In the genomic region with DNA sequence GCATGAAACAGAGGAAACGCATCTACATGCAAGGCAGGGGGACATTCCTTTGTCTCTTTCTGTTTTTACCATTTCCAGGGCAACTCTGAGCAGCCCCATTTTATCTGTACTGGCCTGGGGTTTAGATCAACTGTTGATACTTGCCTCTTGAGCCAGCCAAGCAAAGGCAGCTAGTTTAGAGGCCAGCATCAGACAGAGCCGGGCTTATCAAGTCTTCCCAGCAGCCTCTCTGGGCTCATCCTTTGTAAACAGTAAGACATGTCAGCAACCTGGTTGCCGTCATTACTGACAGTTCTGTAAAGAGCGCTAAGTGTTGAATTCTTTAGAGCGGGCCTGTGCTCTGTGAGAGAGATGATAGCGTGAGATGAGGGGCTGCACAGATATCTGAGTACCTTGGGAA, we compare ENCODE assay signal across 19 mouse cellular contexts.
DNase-seq lines count a peak whose midpoint lies in the region; ATAC-seq lines count a peak whose summit lies in the region.
"Had no signal": no experiment of that assay in that cellular context is flagged by ENCODE, and none has a peak within 500 bp of the region (broad histone marks: within the 10 kb centered on the region; RNA-seq: fewer than 3 reads in every experiment).

No protein-coding gene starts in this region.

- H3K36me3 ChIP-seq in forebrain, embryonic 11.5 days (ENCODE audit: control insufficient read depth, insufficient read depth, low read length), result no peaks in the 10 kb centered on the region
- H3K36me3 ChIP-seq in forebrain, embryonic 12.5 days (replicated peaks), result no peaks in the 10 kb centered on the region
- no peaks in the 10 kb centered on the region for H3K36me3 ChIP-seq in midbrain, embryonic 16.5 days (ENCODE audit: control insufficient read depth, insufficient read depth, low read length)
- no peaks in the 10 kb centered on the region for H3K36me3 ChIP-seq in midbrain, embryonic 10.5 days
- H3K36me3 ChIP-seq in liver, embryonic 13.5 days, result no peaks in the 10 kb centered on the region
- H3K36me3 ChIP-seq: heart, embryonic 13.5 days; limb, embryonic 12.5 days; neural tube, embryonic 13.5 days had no signal

- ATAC-seq in forebrain, embryonic 11.5 days (replicated peaks; ENCODE audit: low FRiP score), result 0 out of 2 replicates have a peak, but pooled peaks have one; percentile 30
- ATAC-seq in forebrain, embryonic 12.5 days (ENCODE audit: low FRiP score), result no peak
- ATAC-seq in midbrain, embryonic 16.5 days, result peak; percentile 30; the same call in 1 of the 2 replicates
- peak; percentile 99 for ATAC-seq in liver, embryonic 13.5 days (ENCODE audit: low read depth)
- ATAC-seq: forebrain, embryonic 13.5 days had no signal

- no peak for DNase-seq in forebrain, embryonic 11.5 days (ENCODE audit: low spot score)
- DNase-seq in midbrain, embryonic 10.5 days (ENCODE audit: low spot score), result no peak
- peak; percentile 55 for DNase-seq in liver, embryonic 13.5 days
- no peak for DNase-seq in lung, postnatal 25 days (ENCODE audit: low spot score)
- no peak for DNase-seq in left cerebral cortex, adult 11 months (ENCODE audit: low spot score)
- no peak for DNase-seq in adrenal gland, adult 2 months
- DNase-seq: adrenal gland, postnatal 14 days; cerebellum, adult 2 months; gastrocnemius, postnatal 36 days; right cerebral cortex, postnatal 14 days; thymus, postnatal 25 days had no signal

- no peak overlapping the region for H3K4me2 ChIP-seq in forebrain, embryonic 11.5 days (ENCODE audit: low read depth, low read length, severe bottlenecking)
- no peak overlapping the region for H3K4me2 ChIP-seq in forebrain, embryonic 12.5 days
- no peak overlapping the region for H3K4me2 ChIP-seq in midbrain, embryonic 16.5 days (ENCODE audit: low read length)
- peak overlapping the region; percentile 40 for H3K4me2 ChIP-seq in liver, embryonic 13.5 days
- H3K4me2 ChIP-seq: forebrain, embryonic 13.5 days; heart, embryonic 13.5 days; limb, embryonic 12.5 days; neural tube, embryonic 13.5 days had no signal

- no peaks in the 10 kb centered on the region for H3K9me3 ChIP-seq in forebrain, embryonic 11.5 days (ENCODE audit: control insufficient read depth, low read length)
- H3K9me3 ChIP-seq in forebrain, embryonic 12.5 days, result no peaks in the 10 kb centered on the region
- no peaks in the 10 kb centered on the region for H3K9me3 ChIP-seq in midbrain, embryonic 16.5 days (replicated peaks; ENCODE audit: control insufficient read depth, low read length, poor library complexity, severe bottlenecking)
- no peaks in the 10 kb centered on the region for H3K9me3 ChIP-seq in midbrain, embryonic 10.5 days (replicated peaks)
- no peaks in the 10 kb centered on the region for H3K9me3 ChIP-seq in liver, embryonic 13.5 days (replicated peaks)
- H3K9me3 ChIP-seq: forebrain, embryonic 13.5 days; heart, embryonic 13.5 days; limb, embryonic 12.5 days; megakaryocyte, embryonic 14.5 days; neural tube, embryonic 13.5 days had no signal

- WGBS in forebrain, embryonic 11.5 days, result 80% methylated on average over 6 of the region's 6 CpGs
- WGBS in forebrain, embryonic 12.5 days, result 79% methylated on average over 6 of the region's 6 CpGs
- WGBS in midbrain, embryonic 16.5 days, result 59% methylated on average over 6 of the region's 6 CpGs
- WGBS in midbrain, embryonic 10.5 days, result 77% methylated on average over 6 of the region's 6 CpGs
- WGBS in liver, embryonic 13.5 days (ENCODE audit: insufficient replicate concordance), result 14% methylated on average over 6 of the region's 6 CpGs

- H3K27me3 ChIP-seq in forebrain, embryonic 11.5 days (ENCODE audit: control insufficient read depth, insufficient read depth, low read length), result no peaks in the 10 kb centered on the region
- no peaks in the 10 kb centered on the region for H3K27me3 ChIP-seq in forebrain, embryonic 12.5 days
- no peaks in the 10 kb centered on the region for H3K27me3 ChIP-seq in midbrain, embryonic 16.5 days (ENCODE audit: control insufficient read depth, insufficient read depth, low read depth, low read length)
- no peaks in the 10 kb centered on the region for H3K27me3 ChIP-seq in midbrain, embryonic 10.5 days (ENCODE audit: low read depth, poor library complexity, severe bottlenecking)
- H3K27me3 ChIP-seq in liver, embryonic 13.5 days, result no peaks in the 10 kb centered on the region
- H3K27me3 ChIP-seq: CH12.LX; forebrain, embryonic 13.5 days; megakaryocyte, embryonic 14.5 days; neural tube, embryonic 13.5 days had no signal

- no peaks in the 10 kb centered on the region for H3K4me1 ChIP-seq in forebrain, embryonic 11.5 days (replicated peaks; ENCODE audit: control insufficient read depth, insufficient read depth, low read length)
- H3K4me1 ChIP-seq in forebrain, embryonic 12.5 days, result peaks cover 11% of the 10 kb centered on the region
- H3K4me1 ChIP-seq in midbrain, embryonic 16.5 days (ENCODE audit: control insufficient read depth, insufficient read depth, low read length), result peaks cover 3% of the 10 kb centered on the region
- H3K4me1 ChIP-seq in midbrain, embryonic 10.5 days, result peaks cover 29% of the 10 kb centered on the region
- H3K4me1 ChIP-seq in liver, embryonic 13.5 days (replicated peaks), result peaks cover 69% of the 10 kb centered on the region
- H3K4me1 ChIP-seq: megakaryocyte, embryonic 14.5 days had no signal

- no peak overlapping the region for H3K27ac ChIP-seq in forebrain, embryonic 11.5 days (ENCODE audit: low read depth, low read length)
- no peak overlapping the region for H3K27ac ChIP-seq in forebrain, embryonic 12.5 days
- no peak overlapping the region for H3K27ac ChIP-seq in midbrain, embryonic 16.5 days (ENCODE audit: low read length)
- no peak overlapping the region for H3K27ac ChIP-seq in midbrain, embryonic 10.5 days (replicated peaks)
- H3K27ac ChIP-seq in liver, embryonic 13.5 days, result peak overlapping the region; percentile 86
- H3K27ac ChIP-seq: forebrain, embryonic 13.5 days; heart, embryonic 13.5 days; limb, embryonic 12.5 days; neural tube, embryonic 13.5 days had no signal

- H3K4me3 ChIP-seq in forebrain, embryonic 11.5 days (ENCODE audit: low read depth, low read length), result no peak overlapping the region
- H3K4me3 ChIP-seq in forebrain, embryonic 12.5 days (replicated peaks), result no peak overlapping the region
- no peak overlapping the region for H3K4me3 ChIP-seq in midbrain, embryonic 16.5 days (ENCODE audit: low read depth, low read length)
- no peak overlapping the region for H3K4me3 ChIP-seq in midbrain, embryonic 10.5 days
- no peak overlapping the region for H3K4me3 ChIP-seq in liver, embryonic 13.5 days (replicated peaks)
- H3K4me3 ChIP-seq: forebrain, embryonic 13.5 days; heart, embryonic 13.5 days; limb, embryonic 12.5 days; megakaryocyte, embryonic 14.5 days; neural tube, embryonic 13.5 days had no signal

- H3K9ac ChIP-seq in forebrain, embryonic 11.5 days (ENCODE audit: low read length), result no peak overlapping the region
- H3K9ac ChIP-seq in forebrain, embryonic 12.5 days, result no peak overlapping the region
- H3K9ac ChIP-seq in midbrain, embryonic 16.5 days (ENCODE audit: low read depth, low read length), result no peak overlapping the region
- peak overlapping the region; percentile 39 for H3K9ac ChIP-seq in liver, embryonic 13.5 days
- H3K9ac ChIP-seq: forebrain, embryonic 13.5 days; heart, embryonic 13.5 days; limb, embryonic 12.5 days; neural tube, embryonic 13.5 days had no signal
